8 mouse cellular contexts compared by ENCODE assay signal in the genomic region with DNA sequence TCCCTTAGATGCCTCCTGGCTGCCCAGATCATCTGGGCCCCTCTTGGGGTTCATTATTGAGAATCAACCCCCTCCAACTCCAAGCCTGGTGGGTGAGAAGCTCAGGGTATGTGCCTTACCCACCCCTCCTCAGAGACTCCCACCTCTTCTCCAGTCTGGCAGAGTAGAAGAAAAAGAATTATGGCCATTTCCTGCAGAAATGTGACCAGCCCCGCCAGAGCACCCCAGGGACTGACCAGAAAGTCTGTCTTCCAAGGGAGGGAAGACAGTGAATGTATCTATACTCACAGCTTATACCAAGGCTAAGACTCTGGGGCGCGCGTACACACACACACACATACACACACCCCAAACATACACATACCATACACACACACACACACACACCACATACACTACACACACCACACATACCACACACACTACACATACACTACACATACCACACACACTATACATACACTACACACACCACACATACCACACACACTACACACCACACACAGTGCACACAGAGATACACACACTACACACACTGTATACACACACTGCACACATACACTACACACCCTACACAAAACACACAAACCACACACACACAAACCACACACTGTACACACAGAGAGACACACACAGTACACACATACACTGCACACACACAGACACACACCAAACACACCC. TPM values are rescaled to one million over a fixed set of nuclear protein-coding genes. Genes with fewer than 3 reads are reported as not detected.
DNase-seq lines count a peak whose midpoint lies in the region; ATAC-seq and TF ChIP-seq lines count a peak whose summit lies in the region.

No protein-coding gene starts in this region.

- H3K36me3 ChIP-seq in embryonic facial prominence, embryonic 11.5 days (replicated peaks; ENCODE audit: control insufficient read depth, insufficient read depth, low read depth, low read length), result peaks cover 3% of the 10 kb centered on the region
- 0 out of 2 replicates have a peak, but pooled peaks cover 4% of the 10 kb centered on the region for H3K36me3 ChIP-seq in hindbrain, embryonic 15.5 days
- H3K36me3 ChIP-seq in liver, embryonic 15.5 days (replicated peaks), result peaks cover 4% of the 10 kb centered on the region

- H3K4me1 ChIP-seq in embryonic facial prominence, embryonic 11.5 days (ENCODE audit: control insufficient read depth, insufficient read depth, low read length), result peaks cover 5% of the 10 kb centered on the region
- H3K4me1 ChIP-seq in hindbrain, embryonic 15.5 days (replicated peaks), result peaks cover 34% of the 10 kb centered on the region
- peaks cover 58% of the 10 kb centered on the region for H3K4me1 ChIP-seq in liver, embryonic 15.5 days (replicated peaks)

- TF ChIP-seq CTCF in layer of hippocampus, adult 2 months (conservative IDR thresholded peaks at IDR 0.05), result no peak

- H3K4me3 ChIP-seq in layer of hippocampus, adult 2 months, result no peak overlapping the region; the same call in 1 of the 2 replicates
- peak overlapping the region; percentile 26 for H3K4me3 ChIP-seq in embryonic facial prominence, embryonic 11.5 days (ENCODE audit: low read depth, low read length)
- H3K4me3 ChIP-seq in hindbrain, embryonic 15.5 days, result no peak overlapping the region
- H3K4me3 ChIP-seq in liver, embryonic 15.5 days (replicated peaks), result no peak overlapping the region

- H3K27me3 ChIP-seq in embryonic facial prominence, embryonic 11.5 days (ENCODE audit: control insufficient read depth, insufficient read depth, low read length), result no peaks in the 10 kb centered on the region
- H3K27me3 ChIP-seq in hindbrain, embryonic 15.5 days, result no peaks in the 10 kb centered on the region
- H3K27me3 ChIP-seq in liver, embryonic 15.5 days, result peaks cover 18% of the 10 kb centered on the region

- H3K9me3 ChIP-seq in embryonic facial prominence, embryonic 11.5 days (replicated peaks; ENCODE audit: control insufficient read depth, low read length), result no peaks in the 10 kb centered on the region
- H3K9me3 ChIP-seq in hindbrain, embryonic 15.5 days, result no peaks in the 10 kb centered on the region
- H3K9me3 ChIP-seq in liver, embryonic 15.5 days (replicated peaks), result no peaks in the 10 kb centered on the region

- DNase-seq in layer of hippocampus, adult 2 months (ENCODE audit: low spot score in 2 of 2), result no peak
- DNase-seq in layer of hippocampus, adult 9-11 months, result no peak
- no peak for DNase-seq in embryonic facial prominence, embryonic 11.5 days (ENCODE audit: low spot score)
- no peak for DNase-seq in layer of hippocampus, postnatal 25 days (ENCODE audit: extremely low spot score in 1 of 2, low spot score in 1 of 2)

- H3K4me2 ChIP-seq in embryonic facial prominence, embryonic 11.5 days (ENCODE audit: low read depth, low read length), result peak overlapping the region; percentile 42
- H3K4me2 ChIP-seq in hindbrain, embryonic 15.5 days, result peak overlapping the region; percentile 39
- peak overlapping the region; percentile 10; the same call in 1 of the 2 replicates for H3K4me2 ChIP-seq in liver, embryonic 15.5 days

- ATAC-seq in embryonic facial prominence, embryonic 11.5 days (replicated peaks; ENCODE audit: insufficient number of reproducible peaks, low FRiP score, low TSS enrichment, low read depth), result no peak
- no peak for ATAC-seq in hindbrain, embryonic 15.5 days (ENCODE audit: low FRiP score, low read depth)
- no peak for ATAC-seq in liver, embryonic 15.5 days (ENCODE audit: insufficient read depth)
- no peak for ATAC-seq in granulocyte monocyte progenitor cell, adult 5-6 weeks (replicated peaks; ENCODE audit: poor library complexity, severe bottlenecking)
- no peak for ATAC-seq in inflammation-experienced regulatory T-cells, adult 6 months

- H3K9ac ChIP-seq in embryonic facial prominence, embryonic 11.5 days (replicated peaks; ENCODE audit: low read length), result peak overlapping the region; percentile 39
- H3K9ac ChIP-seq in hindbrain, embryonic 15.5 days, result no peak overlapping the region
- no peak overlapping the region for H3K9ac ChIP-seq in liver, embryonic 15.5 days

- peak overlapping the region; percentile 85 for H3K27ac ChIP-seq in layer of hippocampus, adult 2 months
- H3K27ac ChIP-seq in embryonic facial prominence, embryonic 11.5 days (replicated peaks; ENCODE audit: low read depth, low read length), result peak overlapping the region; percentile 66
- no peak overlapping the region; the same call in 1 of the 2 replicates for H3K27ac ChIP-seq in hindbrain, embryonic 15.5 days (replicated peaks)
- H3K27ac ChIP-seq in liver, embryonic 15.5 days (replicated peaks), result no peak overlapping the region; the same call in 1 of the 2 replicates

- 80% methylated on average over 4 of the region's 4 CpGs for WGBS in embryonic facial prominence, embryonic 11.5 days
- WGBS in hindbrain, embryonic 15.5 days, result 85% methylated on average over 4 of the region's 4 CpGs
- 69% methylated on average over 4 of the region's 4 CpGs for WGBS in liver, embryonic 15.5 days (ENCODE audit: insufficient replicate concordance)

RNA-seq across cellular contexts. Expression of gene S1pr2, which starts 3.4 kb away (rescaled TPM):
- 1 to 10 TPM; 1.1 to 1.6 TPM for total RNA-seq in layer of hippocampus, adult 2 months (2021)
- polyA plus RNA-seq in embryonic facial prominence, embryonic 11.5 days (2014; fragmentation: Nextera tagmentation; extraction: Ambion mirVana), result 37.5 and 43.6 TPM in 2 replicates
- 8.5 and 10.8 TPM in 2 replicates for polyA plus RNA-seq in hindbrain, embryonic 15.5 days (2015; fragmentation: Nextera tagmentation; extraction: Ambion mirVana)
- 4.2 and 4.8 TPM in 2 replicates for polyA plus RNA-seq in liver, embryonic 15.5 days (2015; fragmentation: Nextera tagmentation; extraction: Ambion mirVana)
- total RNA-seq in granulocyte monocyte progenitor cell, adult 5-6 weeks (2014; fragmentation: Nextera tagmentation), result 3.7 and 11.0 TPM in 2 replicates
- 3.2 and 3.4 TPM in 2 replicates for total RNA-seq in granulocyte monocyte progenitor cell, adult 5-6 weeks (2017)
- 1 to 10 TPM; 5.1 to 6.4 (median 5.9) TPM for polyA plus RNA-seq in inflammation-experienced regulatory T-cells, adult 6 months (2017; shearing (Covaris generic))
- 1 to 10 TPM; 2.5 to 3.6 TPM for total RNA-seq in layer of hippocampus, postnatal 25 days (2021)

RNA-seq across cellular contexts. Expression of gene Dnmt1, which starts 13.5 kb away (rescaled TPM):
- total RNA-seq in layer of hippocampus, adult 2 months (2021), result 10 to 100 TPM; 34.5 to 36.2 TPM
- polyA plus RNA-seq in embryonic facial prominence, embryonic 11.5 days (2014; fragmentation: Nextera tagmentation; extraction: Ambion mirVana), result 82.0 and 88.1 TPM in 2 replicates
- 60.5 and 63.9 TPM in 2 replicates for polyA plus RNA-seq in hindbrain, embryonic 15.5 days (2015; fragmentation: Nextera tagmentation; extraction: Ambion mirVana)
- 54.5 and 59.1 TPM in 2 replicates for polyA plus RNA-seq in liver, embryonic 15.5 days (2015; fragmentation: Nextera tagmentation; extraction: Ambion mirVana)
- total RNA-seq in granulocyte monocyte progenitor cell, adult 5-6 weeks (2014; fragmentation: Nextera tagmentation), result 172 and 204 TPM in 2 replicates
- 244 and 247 TPM in 2 replicates for total RNA-seq in granulocyte monocyte progenitor cell, adult 5-6 weeks (2017)
- 10 to 100 TPM; 41.0 to 78.9 (median 43.9) TPM for polyA plus RNA-seq in inflammation-experienced regulatory T-cells, adult 6 months (2017; shearing (Covaris generic))
- total RNA-seq in layer of hippocampus, postnatal 25 days (2021), result 10 to 100 TPM; 34.6 to 36.3 TPM

RNA-seq across cellular contexts. Expression of gene Mrpl4, which starts 29.4 kb away (rescaled TPM):
- total RNA-seq in layer of hippocampus, adult 2 months (2021), result 10 to 100 TPM; 63.8 to 64.6 TPM
- polyA plus RNA-seq in embryonic facial prominence, embryonic 11.5 days (2014; fragmentation: Nextera tagmentation; extraction: Ambion mirVana), result 139 and 147 TPM in 2 replicates
- polyA plus RNA-seq in hindbrain, embryonic 15.5 days (2015; fragmentation: Nextera tagmentation; extraction: Ambion mirVana), result 109 and 114 TPM in 2 replicates
- polyA plus RNA-seq in liver, embryonic 15.5 days (2015; fragmentation: Nextera tagmentation; extraction: Ambion mirVana), result 62.1 and 66.9 TPM in 2 replicates
- total RNA-seq in granulocyte monocyte progenitor cell, adult 5-6 weeks (2014; fragmentation: Nextera tagmentation), result 44.8 and 73.4 TPM in 2 replicates
- total RNA-seq in granulocyte monocyte progenitor cell, adult 5-6 weeks (2017), result 44.5 and 46.0 TPM in 2 replicates
- polyA plus RNA-seq in inflammation-experienced regulatory T-cells, adult 6 months (2017; shearing (Covaris generic)), result 100 to 1,000 TPM in 2 of 3 experiments, 10 to 100 TPM in 1; 95.6 to 122 (median 112) TPM
- total RNA-seq in layer of hippocampus, postnatal 25 days (2021), result 10 to 100 TPM; 60.1 to 62.4 TPM

RNA-seq across cellular contexts. Expression of gene Icam1, which starts 42.6 kb away (rescaled TPM):
- 1 to 10 TPM; 2.6 to 2.8 TPM for total RNA-seq in layer of hippocampus, adult 2 months (2021)
- polyA plus RNA-seq in embryonic facial prominence, embryonic 11.5 days (2014; fragmentation: Nextera tagmentation; extraction: Ambion mirVana), result 4.5 and 5.8 TPM in 2 replicates
- polyA plus RNA-seq in hindbrain, embryonic 15.5 days (2015; fragmentation: Nextera tagmentation; extraction: Ambion mirVana), result 3.4 and 3.9 TPM in 2 replicates
- polyA plus RNA-seq in liver, embryonic 15.5 days (2015; fragmentation: Nextera tagmentation; extraction: Ambion mirVana), result 10.2 and 11.3 TPM in 2 replicates
- 11.6 and 14.7 TPM in 2 replicates for total RNA-seq in granulocyte monocyte progenitor cell, adult 5-6 weeks (2014; fragmentation: Nextera tagmentation)
- total RNA-seq in granulocyte monocyte progenitor cell, adult 5-6 weeks (2017), result 5.9 and 8.0 TPM in 2 replicates
- polyA plus RNA-seq in inflammation-experienced regulatory T-cells, adult 6 months (2017; shearing (Covaris generic)), result 10 to 100 TPM; 50.8 to 92.7 (median 68.9) TPM
- total RNA-seq in layer of hippocampus, postnatal 25 days (2021), result 1 to 10 TPM; 2.1 to 2.7 TPM

RNA-seq across cellular contexts. Expression of gene Icam4, which starts 56.0 kb away (rescaled TPM):
- under 1 TPM; 0.83 to 0.84 TPM for total RNA-seq in layer of hippocampus, adult 2 months (2021)
- 5.6 and 6.1 TPM in 2 replicates for polyA plus RNA-seq in embryonic facial prominence, embryonic 11.5 days (2014; fragmentation: Nextera tagmentation; extraction: Ambion mirVana)
- not detected in 2 replicates for polyA plus RNA-seq in hindbrain, embryonic 15.5 days (2015; fragmentation: Nextera tagmentation; extraction: Ambion mirVana)
- polyA plus RNA-seq in liver, embryonic 15.5 days (2015; fragmentation: Nextera tagmentation; extraction: Ambion mirVana), result 195 and 201 TPM in 2 replicates
- total RNA-seq in granulocyte monocyte progenitor cell, adult 5-6 weeks (2014; fragmentation: Nextera tagmentation), result 2.1 and 2.3 TPM in 2 replicates
- total RNA-seq in granulocyte monocyte progenitor cell, adult 5-6 weeks (2017), result 0.31 and 1.2 TPM in 2 replicates
- polyA plus RNA-seq in inflammation-experienced regulatory T-cells, adult 6 months (2017; shearing (Covaris generic)), result 1 to 10 TPM; 1.6 to 6.3 (median 3.1) TPM
- under 1 TPM; 0.84 to 0.87 TPM for total RNA-seq in layer of hippocampus, postnatal 25 days (2021)

Comparison
In these comparisons a context has a peak if more than half of its experiments do, and no peak if none do; other contexts are left out.
1. H3K27ac ChIP-seq: peak in layer of hippocampus, adult 2 months (single experiment) and embryonic facial prominence, embryonic 11.5 days (single experiment); none in hindbrain, embryonic 15.5 days (single experiment) and liver, embryonic 15.5 days (single experiment).
2. Peak in every context shown above with its lines, with median percentiles within 50 percentile points of each other: H3K4me2 ChIP-seq.